Mouse (Mus musculus) central nervous system, embryonic 18 days (tissue): ENCODE measurements around the gene Depdc1a. TPM values are rescaled to one million over a fixed set of nuclear protein-coding genes. Genes with fewer than 3 reads are reported as not detected.

Experiments used
- polyA plus RNA-seq: library from polyadenylated mRNA; depleted of rRNA; stranded (reverse); fragments of >200 nt; gene quantifications from 2 replicates; pipeline ENCODE4 v1.2.3, GENCODE M21; 2012; rRNA removed

Gene Depdc1a
- 2.3 and 3.2 TPM in 2 replicates for polyA plus RNA-seq

GRCm38 (mm10) chr3:159495243-159495801, at the start of gene Depdc1a:
Gene Depdc1a (plus strand): TSS chr3:159495433.

Other genes starting within 250 kb of the Depdc1a start
- gene Rpe65, start 103.7 kb downstream of the Depdc1a start, polyA plus RNA-seq = not detected in 2 replicates